Mouse (Mus musculus) left cerebral cortex, postnatal 14 days (tissue): ENCODE data around the gene Gm28372. TPM values are rescaled to one million over a fixed set of nuclear protein-coding genes. Genes with fewer than 3 reads are reported as not detected.
"Not testable (repeated sequence)": the region's sequence is repeated elsewhere in the genome, so short reads cannot be mapped to it uniquely, and the experiment has no call there.

Experiments
- DNase-seq, 2 experiments: peaks; one replicate each; pipeline ENCODE4 v3.0.0; 2021 to 2022; ENCODE audit warnings: low spot score in 2 of 2, mixed read lengths in 1 of 2
- intact Hi-C: fragments of 180-260 bp; cut with DNase I; formaldehyde crosslinking; loops from one replicate; pipeline ENCODE4 v1.15.1; 2025
- long read RNA-seq, 2 experiments: library from polyadenylated mRNA; stranded (forward); transcript quantifications; one replicate each; pipeline ENCODE4 v2.0.0; 2021
- total RNA-seq, 2 experiments: library from RNA; stranded (reverse); gene quantifications; 2 replicates each; pipeline ENCODE4 v1.2.3; 2021

Gm28372 gene
- not detected for total RNA-seq
- long read RNA-seq, experiment 1: 0 reads
- long read RNA-seq, experiment 2: 0 reads

- no peak for DNase-seq
- intact Hi-C loops: no loop called here
Measured at GRCm38 (mm10) chr2:130404939-130405338, at the start of gene Gm28372, which contains the start of gene 1700020A23Rik. Gene Gm28372 (plus strand): TSS chr2:130405239. Gene 1700020A23Rik (plus strand): TSS chr2:130405259.

- intact Hi-C loops: no loop called here
- DNase-seq: no peak
Measured at GRCm38 (mm10) chr2:130357551-130357950, 47.5 kb upstream of the Gm28372 start.

- intact Hi-C loops: no loop called here
- no peak for DNase-seq
Measured at GRCm38 (mm10) chr2:130358852-130359251, 46.2 kb upstream of the Gm28372 start.

- intact Hi-C loops: loop anchor here (2.0 kb wide), 1 partner anchor 72 kb away; no protein-coding TSS in a partner anchor
Measured at GRCm38 (mm10) chr2:130362511-130363026, 42.5 kb upstream of the Gm28372 start.

GRCm38 (mm10) chr2:130365211-130366094, 39.6 kb upstream of the Gm28372 start:
- no peak for DNase-seq
- intact Hi-C loops: no loop called here

More at GRCm38 (mm10) chr2:130362511-130363026, 42.5 kb upstream of the Gm28372 start:
- DNase-seq: peak; percentile 41 to 60

GRCm38 (mm10) chr2:130367386-130367785, 37.7 kb upstream of the Gm28372 start:
- intact Hi-C loops: no loop called here
- DNase-seq: no peak

GRCm38 (mm10) chr2:130373026-130373425, 32.0 kb upstream of the Gm28372 start:
- DNase-seq, intact Hi-C loops: not testable (repeated sequence)

GRCm38 (mm10) chr2:130374951-130375350, 30.1 kb upstream of the Gm28372 start:
- no peak for DNase-seq
- intact Hi-C loops: no loop called here

- no peak for DNase-seq
Measured at GRCm38 (mm10) chr2:130383205-130383604, 21.8 kb upstream of the Gm28372 start.

GRCm38 (mm10) chr2:130383895-130384294, 21.1 kb upstream of the Gm28372 start:
- DNase-seq: no peak
- intact Hi-C loops: no loop called here

More at GRCm38 (mm10) chr2:130383205-130383604, 21.8 kb upstream of the Gm28372 start:
- intact Hi-C loops: no loop called here

GRCm38 (mm10) chr2:130386212-130386611, 18.8 kb upstream of the Gm28372 start:
- intact Hi-C loops: no loop called here
- DNase-seq: no peak

- DNase-seq: no peak
- intact Hi-C loops: no loop called here
Measured at GRCm38 (mm10) chr2:130388796-130389195, 16.2 kb upstream of the Gm28372 start.

GRCm38 (mm10) chr2:130390993-130391625, 13.9 kb upstream of the Gm28372 start:
- no peak for DNase-seq
- intact Hi-C loops: no loop called here

GRCm38 (mm10) chr2:130392836-130393235, 12.2 kb upstream of the Gm28372 start:
- intact Hi-C loops: no loop called here

GRCm38 (mm10) chr2:130395696-130396095, 9.3 kb upstream of the Gm28372 start:
- intact Hi-C loops: no loop called here
- DNase-seq: no peak

More at GRCm38 (mm10) chr2:130392836-130393235, 12.2 kb upstream of the Gm28372 start:
- no peak for DNase-seq

- DNase-seq: no peak
- intact Hi-C loops: no loop called here
Measured at GRCm38 (mm10) chr2:130397186-130397985, 7.7 kb upstream of the Gm28372 start, which contains the start of gene Cpxm1. Gene Cpxm1 (minus strand): TSS chr2:130397574.

- DNase-seq: no peak
Measured at GRCm38 (mm10) chr2:130398091-130398490, 6.9 kb upstream of the Gm28372 start.

GRCm38 (mm10) chr2:130400046-130400445, 5.0 kb upstream of the Gm28372 start:
- intact Hi-C loops: no loop called here
- DNase-seq: no peak

More at GRCm38 (mm10) chr2:130398091-130398490, 6.9 kb upstream of the Gm28372 start:
- intact Hi-C loops: no loop called here

GRCm38 (mm10) chr2:130401891-130402290, 3.1 kb upstream of the Gm28372 start:
- intact Hi-C loops: no loop called here
- no peak for DNase-seq
